ENCODE assay signal across 8 mouse cellular contexts in genomic region chr19:45301733-45302547, GRCm38 (mm10).
DNase-seq lines count a peak whose midpoint lies in the region; ATAC-seq and TF ChIP-seq lines count a peak whose summit lies in the region.

No protein-coding gene starts in this region.

- peak overlapping the region; percentile 87 for H3K4me3 ChIP-seq in megakaryocyte, embryonic 14.5 days (replicated peaks)
- H3K4me3 ChIP-seq in gastrocnemius, adult 2 months: peak overlapping the region; percentile 85
- peak overlapping the region; percentile 61 for H3K4me3 ChIP-seq in intestine, embryonic 16.5 days (ENCODE audit: low read length)
- peak overlapping the region; percentile 47 for H3K4me3 ChIP-seq in liver, embryonic 12.5 days

- TF ChIP-seq CTCF in gastrocnemius, adult 2 months (IDR thresholded peaks at IDR 0.05): no peak

- WGBS in intestine, embryonic 16.5 days: under 1% methylated on average over 58 of the region's 58 CpGs
- 2% methylated on average over 50 of the region's 58 CpGs for WGBS in liver, embryonic 12.5 days (ENCODE audit: insufficient replicate concordance)

- H3K27ac ChIP-seq in gastrocnemius, adult 2 months: peak overlapping the region; percentile 98
- peak overlapping the region; percentile 68 for H3K27ac ChIP-seq in intestine, embryonic 16.5 days (ENCODE audit: low read length)
- H3K27ac ChIP-seq in liver, embryonic 12.5 days: no peak overlapping the region

- peak; percentile 87 to 90 for DNase-seq in cerebellum, postnatal 10 days
- peak; percentile 70 for DNase-seq in gastrocnemius, adult 2 months
- peak; percentile 85 for DNase-seq in right cerebral cortex, adult 18-20 months
- no peak for DNase-seq in natural killer cell, adult 2 months (ENCODE audit: low spot score in 2 of 2)

- no peak for ATAC-seq in megakaryocyte, adult 5-6 weeks (ENCODE audit: poor library complexity, severe bottlenecking)
- ATAC-seq in intestine, embryonic 16.5 days: peak; percentile 60
- no peak for ATAC-seq in liver, embryonic 12.5 days

- H3K4me2 ChIP-seq in intestine, embryonic 16.5 days (ENCODE audit: low read depth, low read length): peak overlapping the region; percentile 97
- H3K4me2 ChIP-seq in liver, embryonic 12.5 days: peak overlapping the region; percentile 69

- no peaks in the 10 kb centered on the region for H3K36me3 ChIP-seq in megakaryocyte, embryonic 14.5 days (replicated peaks; ENCODE audit: low read length)
- H3K36me3 ChIP-seq in intestine, embryonic 16.5 days (ENCODE audit: control insufficient read depth, insufficient read depth, low read length): no peaks in the 10 kb centered on the region
- no peaks in the 10 kb centered on the region for H3K36me3 ChIP-seq in liver, embryonic 12.5 days

- peak overlapping the region; percentile 65 for H3K9ac ChIP-seq in intestine, embryonic 16.5 days (ENCODE audit: low read depth, low read length)
- H3K9ac ChIP-seq in liver, embryonic 12.5 days: peak overlapping the region; percentile 7; the same call in 1 of the 2 replicates

- H3K4me1 ChIP-seq in megakaryocyte, embryonic 14.5 days: peaks cover 23% of the 10 kb centered on the region
- H3K4me1 ChIP-seq in intestine, embryonic 16.5 days (ENCODE audit: control insufficient read depth, insufficient read depth, low read length): peaks cover 5% of the 10 kb centered on the region
- H3K4me1 ChIP-seq in liver, embryonic 12.5 days: 0 out of 2 replicates have a peak, but pooled peaks cover 10% of the 10 kb centered on the region

- H3K27me3 ChIP-seq in megakaryocyte, embryonic 14.5 days (replicated peaks): peaks cover 94% of the 10 kb centered on the region
- H3K27me3 ChIP-seq in intestine, embryonic 16.5 days (replicated peaks; ENCODE audit: control insufficient read depth, insufficient read depth, low read length): peaks cover 54% of the 10 kb centered on the region
- H3K27me3 ChIP-seq in liver, embryonic 12.5 days (replicated peaks): peaks cover 100% of the 10 kb centered on the region

- intact Hi-C loops in gastrocnemius, adult 2 months (cut with DNase I): loop anchor here (2.0 kb wide), 1 partner anchor 67 kb away; the partner anchor contains the start of gene Lbx1

- no peaks in the 10 kb centered on the region for H3K9me3 ChIP-seq in megakaryocyte, embryonic 14.5 days
- H3K9me3 ChIP-seq in intestine, embryonic 16.5 days (ENCODE audit: control insufficient read depth, low read length): no peaks in the 10 kb centered on the region
- no peaks in the 10 kb centered on the region for H3K9me3 ChIP-seq in liver, embryonic 12.5 days (replicated peaks)

Comparison
In these comparisons a context has a peak if more than half of its experiments do, and no peak if none do; other contexts are left out.
1. DNase-seq: peak in cerebellum, postnatal 10 days (2 of 2), gastrocnemius, adult 2 months (single experiment) and right cerebral cortex, adult 18-20 months (single experiment); none in natural killer cell, adult 2 months (0 of 2).
2. Peak in every context shown above with its lines, with median percentiles within 50 percentile points of each other: H3K4me3 ChIP-seq.